Mouse (Mus musculus): ENCODE results near the gene Cryl1.

The Cryl1 gene

DNA sequence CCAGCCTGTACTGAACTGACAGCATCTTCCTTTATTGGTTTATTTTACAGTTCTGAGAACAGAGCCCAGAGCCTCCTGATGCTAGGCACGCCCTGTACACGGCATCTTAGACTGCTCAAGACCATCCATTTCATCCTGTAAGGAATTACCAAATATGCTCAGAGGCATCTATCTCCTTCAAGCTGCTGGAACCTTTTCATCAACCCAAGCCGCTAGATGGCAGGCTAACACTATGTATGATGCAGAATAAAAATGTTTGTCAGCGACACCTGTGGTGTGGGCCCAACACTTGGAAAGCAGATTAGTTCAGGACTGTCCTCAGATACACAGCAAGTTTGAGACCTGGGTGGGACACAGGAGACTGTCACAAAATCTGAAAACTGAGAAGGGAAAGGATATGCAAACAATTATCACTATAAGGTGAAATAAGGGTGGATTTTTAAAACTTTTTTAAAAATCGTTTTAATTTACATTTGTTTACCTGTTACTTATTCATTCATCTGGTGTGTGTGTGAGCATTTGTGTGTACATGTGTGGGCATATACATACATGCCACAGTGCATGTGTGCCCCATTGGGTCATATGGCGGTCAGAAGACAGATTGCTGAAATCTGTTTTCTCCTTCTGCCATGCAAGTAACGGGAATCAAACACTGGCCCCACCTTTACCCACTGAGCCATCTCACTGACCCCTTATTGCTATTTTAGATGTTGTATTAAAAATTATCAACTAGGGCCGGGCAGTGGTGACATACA is 25.8 kb downstream of the Cryl1 start:
- DNase-seq: peak; percentile 55 to 75

DNA sequence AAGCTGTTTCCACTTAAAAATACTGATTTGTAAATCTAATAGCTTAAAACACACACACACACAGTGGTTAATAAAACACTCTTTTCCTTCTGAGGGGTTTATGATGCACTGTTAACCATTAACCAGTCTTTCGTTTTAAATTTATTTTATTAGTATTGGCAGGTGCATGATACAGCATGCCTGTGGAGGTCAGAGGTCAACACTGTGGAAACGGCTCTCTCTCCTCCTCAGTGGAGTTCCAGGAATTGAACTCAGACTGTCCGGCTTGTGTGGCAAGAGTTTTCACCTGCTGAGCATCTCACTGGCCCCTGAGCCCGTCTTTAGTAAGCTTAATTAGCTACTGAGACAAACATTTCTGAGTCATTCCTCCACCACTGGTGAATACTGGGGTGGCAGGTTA is 31.0 kb downstream of the Cryl1 start:
- no peak for DNase-seq

DNA sequence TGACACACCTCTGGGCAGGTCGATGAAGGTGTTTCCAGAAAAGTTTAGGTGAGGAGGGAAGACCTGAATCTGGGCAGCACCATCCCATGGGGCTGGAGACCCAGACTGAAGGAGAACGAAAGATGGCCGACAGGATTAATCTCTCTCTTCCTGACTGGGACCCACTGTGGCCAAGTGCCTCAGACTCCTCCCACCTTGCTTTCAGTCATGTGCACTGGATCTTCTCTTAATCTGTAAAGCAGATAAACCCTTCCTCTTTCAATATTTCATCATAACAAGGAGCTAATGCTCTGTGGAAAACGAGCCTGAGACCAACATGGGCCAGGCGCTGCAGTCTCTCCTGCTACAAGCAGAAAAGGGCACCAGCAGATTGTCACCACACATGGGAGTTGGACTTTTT is 31.6 kb downstream of the Cryl1 start:
- DNase-seq: no peak

DNA sequence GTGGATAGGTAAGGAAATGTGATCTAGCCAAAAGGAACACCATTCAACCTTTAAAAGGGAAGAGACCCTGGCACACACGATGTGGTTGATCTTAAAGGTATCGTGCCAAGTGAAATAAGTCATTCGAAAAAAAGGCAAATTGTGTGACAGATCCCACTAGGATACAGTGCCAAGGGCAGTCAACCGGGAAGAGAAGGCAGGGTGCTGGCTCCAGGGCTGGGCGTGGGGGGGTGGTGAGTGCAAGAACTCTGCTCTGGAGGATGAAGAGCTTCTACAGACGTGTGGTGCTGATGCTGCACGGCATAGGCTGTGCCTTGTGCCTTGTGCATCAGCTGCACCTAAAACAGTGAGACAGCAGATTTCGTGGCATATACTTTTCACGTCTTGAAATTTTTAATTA is 33.0 kb downstream of the Cryl1 start:
- no peak for DNase-seq

DNA sequence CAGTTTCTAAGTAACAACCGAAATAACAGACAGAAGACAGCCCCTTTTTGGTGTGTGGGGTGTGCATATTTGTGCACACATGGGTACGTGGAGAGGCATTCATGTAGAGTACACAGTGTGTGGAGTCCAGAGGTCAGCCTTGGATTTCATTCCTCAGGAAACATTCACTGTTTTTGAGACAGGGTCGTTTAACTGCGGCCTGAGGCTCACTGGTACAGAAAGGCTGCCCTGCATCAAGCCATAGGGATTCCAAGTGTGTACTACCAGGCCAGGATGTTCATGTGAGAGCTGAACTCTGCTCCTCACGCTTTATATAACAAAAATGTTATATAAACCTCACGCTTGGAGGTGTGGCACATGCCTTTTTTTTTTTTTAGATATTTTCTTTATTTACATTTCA is 34.5 kb downstream of the Cryl1 start:
- DNase-seq: no peak

DNA sequence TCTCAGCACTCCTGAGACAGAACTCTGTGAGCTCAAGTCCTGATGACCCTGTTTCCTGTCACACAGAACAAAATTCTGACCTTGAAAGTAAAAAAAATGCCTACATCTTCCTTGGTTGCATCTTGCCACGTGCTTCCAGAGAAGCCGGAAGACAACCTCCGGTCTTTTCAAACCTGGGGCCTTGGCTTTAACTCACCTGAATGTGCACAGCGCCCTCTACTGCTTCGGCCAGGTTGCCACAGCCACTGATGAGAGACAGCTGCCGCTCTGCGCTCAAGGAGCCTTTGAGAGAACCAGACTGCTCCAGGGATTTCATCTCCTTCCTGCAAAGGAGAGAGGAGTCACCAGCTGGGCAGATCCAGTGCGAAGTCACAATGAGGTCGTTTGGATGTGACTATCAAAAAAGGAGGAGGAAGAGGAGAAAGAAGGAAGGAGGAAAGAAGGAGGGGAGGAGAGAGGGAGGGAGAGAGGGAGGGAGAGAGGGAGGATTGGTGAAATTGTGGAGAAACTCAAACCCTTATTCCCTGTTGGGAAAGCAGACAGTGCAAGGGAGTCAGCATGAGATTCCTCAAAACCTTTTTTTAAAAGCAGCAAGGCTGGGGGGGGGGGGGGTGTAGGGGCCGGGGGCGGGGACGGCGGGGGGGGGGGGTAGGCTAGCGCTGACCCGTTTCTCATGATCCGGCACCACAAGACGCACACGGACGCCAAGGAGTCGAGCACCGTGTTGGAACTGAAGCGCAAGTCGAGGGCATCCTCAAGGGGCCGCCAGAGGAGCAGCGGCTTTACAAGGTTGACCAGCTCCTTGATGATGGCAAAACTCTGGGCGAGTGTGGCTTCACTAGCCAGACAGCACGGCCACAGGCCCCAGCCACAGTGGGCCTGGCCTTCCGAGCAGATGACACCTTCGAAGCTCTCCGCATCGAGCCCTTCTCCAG is 35.3 kb downstream of the Cryl1 start:
- peak; percentile 59 to 73 for DNase-seq

DNA sequence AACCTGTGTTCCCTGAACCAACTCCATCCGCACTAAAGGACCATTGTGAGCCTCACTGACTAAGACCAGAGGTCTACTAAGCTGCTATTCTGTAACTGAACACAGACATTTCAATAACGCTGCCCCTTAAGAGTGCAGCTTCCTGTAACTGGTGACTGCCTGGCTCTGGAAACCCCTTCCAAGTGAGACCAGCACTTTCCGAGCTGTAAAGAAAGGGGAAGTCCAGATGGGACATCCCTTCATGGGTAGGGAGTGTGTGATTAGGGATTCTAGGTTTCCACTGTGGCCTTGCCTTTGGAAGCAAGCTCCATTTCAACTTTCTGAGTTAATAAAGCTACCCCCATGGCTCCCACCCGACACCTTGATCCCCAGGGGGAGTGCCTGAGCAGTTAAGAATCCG is 41.3 kb downstream of the Cryl1 start:
- no peak for DNase-seq

DNA sequence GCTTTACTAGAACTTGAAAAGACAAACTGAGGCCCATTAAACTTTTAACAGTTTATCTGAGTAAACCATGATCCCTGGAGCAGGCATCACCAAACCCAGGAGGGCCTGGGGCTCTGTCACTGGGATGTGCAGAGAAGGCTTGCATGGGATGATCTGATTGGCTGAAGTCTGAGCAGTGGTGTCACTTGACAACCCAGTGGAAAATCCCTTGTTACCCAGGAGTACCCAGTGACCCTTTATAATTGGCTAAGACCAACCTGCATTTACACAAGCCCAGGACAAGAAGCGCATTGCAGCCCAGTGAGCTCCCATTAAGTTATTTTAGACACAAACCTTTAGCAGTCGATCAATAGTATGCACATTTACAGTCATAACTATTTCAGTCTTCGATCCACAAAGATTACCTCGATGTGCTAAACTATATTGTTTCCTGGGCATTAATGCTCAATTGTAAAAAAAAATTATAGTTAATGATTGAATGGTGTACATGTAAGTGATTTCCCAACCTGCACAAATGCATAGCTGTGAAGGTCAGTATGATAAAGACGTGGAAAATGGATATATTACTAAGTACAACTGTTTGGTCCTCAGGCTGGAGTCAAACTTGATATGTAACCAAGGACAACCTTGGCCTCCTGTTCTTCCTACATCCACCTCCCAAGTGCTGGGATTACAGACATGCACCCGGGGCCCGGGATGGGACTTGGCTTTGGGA is 46.7 kb downstream of the Cryl1 start:
- DNase-seq: no peak

DNA sequence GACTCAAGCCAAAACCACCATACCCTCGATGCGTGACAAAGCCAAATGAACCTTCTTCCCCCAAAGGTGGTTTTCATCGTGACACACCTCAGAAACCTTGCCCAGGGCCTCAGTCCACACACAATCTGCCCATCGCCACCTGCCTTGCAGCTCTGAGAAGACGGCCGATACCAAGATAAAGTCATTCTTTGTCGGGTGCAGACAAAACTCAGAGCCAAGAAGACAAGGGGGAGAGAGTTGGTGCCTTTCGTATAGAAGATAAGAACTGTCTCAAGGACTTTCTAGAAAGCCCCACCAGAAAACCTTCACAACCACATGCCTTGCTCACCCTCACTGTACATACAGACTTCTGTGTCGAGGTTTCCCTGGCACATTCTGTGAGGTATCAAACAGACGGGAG is 48.4 kb downstream of the Cryl1 start:
- DNase-seq: no peak

DNA sequence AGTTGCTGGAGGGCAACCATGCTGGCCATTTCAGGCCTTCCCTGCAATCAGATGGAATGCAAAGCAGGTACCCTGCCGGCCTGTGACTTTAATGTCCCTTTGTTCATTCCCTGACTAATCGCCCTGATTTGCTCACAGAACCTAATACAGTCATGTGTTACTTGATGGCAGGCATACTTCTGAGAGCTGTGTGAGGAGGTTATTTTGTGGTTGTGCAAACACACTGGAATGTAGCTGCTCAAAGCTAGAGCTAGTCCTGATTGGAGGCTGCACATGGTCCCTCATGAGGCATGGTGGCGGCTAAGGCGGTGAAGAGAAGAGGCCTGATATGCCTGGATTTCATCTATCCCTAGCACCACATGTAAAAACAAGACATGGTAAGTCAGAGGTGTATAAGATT is 50.2 kb downstream of the Cryl1 start:
- DNase-seq: no peak

DNA sequence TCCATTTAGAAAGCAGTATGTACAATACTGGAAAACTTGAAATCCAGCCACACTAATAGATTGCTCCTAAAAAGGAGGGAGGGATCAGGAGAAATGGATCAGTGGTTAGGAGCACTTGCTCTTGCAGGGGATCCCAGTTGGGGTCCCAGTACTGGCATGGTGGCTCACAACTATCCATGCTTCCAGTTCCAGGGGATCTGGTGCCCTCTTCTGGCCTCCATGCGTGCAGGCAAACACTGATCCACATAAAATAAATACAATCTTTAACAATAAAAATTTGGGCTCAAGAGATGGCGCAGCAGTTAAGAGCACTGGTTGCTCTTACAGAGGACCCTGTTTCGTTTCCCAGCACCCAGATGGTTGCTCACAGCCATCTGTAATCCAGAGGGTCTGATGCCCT is 52.2 kb downstream of the Cryl1 start:
- DNase-seq: no peak

DNA sequence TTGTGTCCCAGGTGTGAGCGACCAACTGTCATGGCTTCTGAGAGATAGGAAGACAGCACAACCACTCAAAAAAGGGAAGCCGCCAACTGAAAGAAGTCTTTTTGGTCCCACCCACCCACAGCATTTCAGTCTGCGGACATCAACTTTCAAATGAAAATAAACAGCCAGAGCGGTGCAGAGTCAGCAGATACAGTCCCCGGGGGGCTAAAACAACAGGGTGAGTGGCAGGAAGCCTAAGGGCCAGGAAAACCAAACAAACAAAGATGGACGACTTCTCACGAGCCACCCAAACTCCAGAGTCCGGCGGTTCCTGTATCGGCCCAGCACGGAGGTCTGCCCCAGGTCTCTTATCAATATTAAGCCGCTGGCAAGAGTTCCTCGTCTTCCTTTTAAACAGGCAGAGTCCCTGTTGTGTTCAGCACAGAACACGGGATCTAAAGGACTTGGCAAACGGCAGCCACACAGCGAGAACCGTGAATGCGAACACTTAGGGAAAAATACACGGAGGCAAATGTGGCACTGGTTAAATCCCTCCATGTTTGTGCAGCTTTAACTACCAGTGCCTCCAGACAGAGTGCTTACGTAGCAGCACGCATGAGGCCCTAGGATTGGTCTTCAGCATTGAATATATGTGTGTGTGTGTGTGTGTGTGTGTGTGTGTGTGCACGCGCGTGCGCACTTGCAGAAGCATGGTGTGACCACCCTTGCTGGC is 53.4 kb downstream of the Cryl1 start:
- peak; percentile 6 to 19 for DNase-seq

DNA sequence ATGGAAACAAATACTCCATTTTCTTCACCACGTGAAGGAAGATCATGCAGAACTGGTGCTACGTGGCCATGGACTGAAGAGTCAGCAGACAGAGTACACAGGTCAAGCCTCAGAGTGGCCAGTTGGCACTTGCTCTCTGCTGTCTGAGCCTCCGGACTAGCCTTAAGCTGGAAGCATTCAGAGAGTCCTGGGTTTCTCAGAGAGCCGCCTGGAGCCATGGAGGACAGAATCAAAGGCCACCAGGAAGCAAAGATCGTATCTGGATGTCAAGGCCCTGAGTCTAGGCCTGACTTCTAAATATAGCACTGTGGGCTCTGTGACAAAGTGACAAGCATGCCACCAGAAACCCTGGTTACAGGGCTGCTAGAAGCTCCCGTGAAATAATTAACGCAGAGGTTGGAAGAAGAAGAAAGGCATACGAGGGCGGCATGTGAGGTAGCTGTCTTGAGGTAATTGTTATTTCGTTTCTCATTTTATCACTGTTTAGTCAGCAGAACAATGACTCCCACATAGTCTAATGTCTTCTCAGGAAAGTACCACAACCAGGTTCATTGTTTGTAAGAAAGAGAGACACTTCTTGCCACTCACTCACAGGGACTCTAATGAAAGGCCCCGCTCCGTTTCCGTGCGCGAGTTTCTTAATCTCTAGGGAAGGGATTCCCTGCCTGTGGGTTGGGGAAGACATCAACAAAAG is 55.1 kb downstream of the Cryl1 start:
- DNase-seq: no peak

DNA sequence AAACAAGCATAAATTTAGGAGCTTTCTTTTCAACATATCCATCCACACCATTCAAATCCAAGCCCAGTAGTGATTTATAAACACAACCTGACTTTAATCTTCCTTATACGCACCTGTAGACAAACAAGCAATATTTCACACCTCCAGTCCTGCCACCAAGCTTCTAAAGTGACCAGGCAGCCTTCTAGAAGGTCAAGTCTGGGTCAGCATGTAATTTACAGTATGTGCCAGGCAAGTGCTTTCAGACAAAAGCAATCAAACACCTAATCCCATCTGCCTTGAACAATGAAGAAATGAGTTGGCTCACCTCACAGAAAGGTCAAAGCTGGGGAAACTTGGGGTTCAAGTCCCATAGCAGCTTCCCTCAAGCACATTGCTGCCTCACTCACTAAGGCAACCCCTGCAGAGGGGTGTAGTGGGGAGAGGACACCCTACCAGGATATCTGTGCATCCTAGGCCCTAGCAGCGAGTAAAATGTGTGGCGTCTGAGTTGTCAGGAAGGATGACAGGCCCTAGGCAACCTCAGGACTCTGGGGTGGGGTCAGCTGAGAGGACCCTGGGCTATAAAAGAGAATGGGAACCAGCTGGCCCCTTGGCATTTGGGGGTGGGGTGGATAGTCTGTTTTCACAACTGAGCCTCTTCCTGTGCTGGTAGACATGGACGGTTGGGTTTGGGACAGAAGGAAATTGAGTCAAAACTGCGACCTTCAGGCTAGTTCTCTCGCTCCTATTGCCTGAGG is 55.8 kb downstream of the Cryl1 start:
- peak in 1 of 2 experiments; percentile 8 for DNase-seq

DNA sequence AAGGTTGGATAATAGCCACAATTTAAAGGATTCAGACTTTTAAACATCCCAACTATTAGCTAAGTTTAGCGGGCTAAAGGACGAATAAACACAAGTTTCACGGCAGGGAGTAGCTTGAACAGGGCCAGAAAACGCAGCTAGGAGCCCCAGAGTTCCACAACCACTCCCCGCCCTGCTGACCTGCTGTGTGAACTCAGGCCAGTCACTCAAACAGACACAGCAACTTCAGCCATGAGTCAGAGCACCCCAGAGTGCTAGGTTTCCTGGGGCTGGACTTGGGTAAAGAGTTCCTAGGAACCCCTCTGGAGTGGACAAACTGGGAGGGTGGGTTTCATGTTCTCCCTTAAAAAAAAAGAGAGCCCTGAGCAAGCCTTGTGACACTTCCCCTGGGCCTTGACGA is 59.7 kb downstream of the Cryl1 start:
- DNase-seq: peak in 1 of 2 experiments; percentile 35

DNA sequence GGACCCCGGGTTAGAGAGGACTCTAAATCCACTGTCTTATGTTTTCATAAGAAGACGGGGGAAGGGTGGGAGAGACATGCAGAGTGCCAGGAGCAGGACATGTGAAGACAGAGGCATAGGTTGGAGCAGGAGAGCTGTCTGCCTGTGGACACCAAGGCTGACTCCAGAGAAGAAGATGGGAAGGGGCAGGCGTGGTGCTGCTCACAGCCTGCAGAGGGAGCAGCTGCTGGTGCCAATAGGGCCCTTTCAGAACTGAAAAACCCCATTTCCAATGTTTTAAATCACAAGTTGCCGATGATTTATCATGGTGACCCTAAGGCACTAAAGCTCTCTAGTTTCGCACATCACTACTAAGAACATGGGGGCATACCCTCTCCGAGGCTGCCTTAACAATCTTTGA is 63.5 kb downstream of the Cryl1 start:
- no peak for DNase-seq

DNA sequence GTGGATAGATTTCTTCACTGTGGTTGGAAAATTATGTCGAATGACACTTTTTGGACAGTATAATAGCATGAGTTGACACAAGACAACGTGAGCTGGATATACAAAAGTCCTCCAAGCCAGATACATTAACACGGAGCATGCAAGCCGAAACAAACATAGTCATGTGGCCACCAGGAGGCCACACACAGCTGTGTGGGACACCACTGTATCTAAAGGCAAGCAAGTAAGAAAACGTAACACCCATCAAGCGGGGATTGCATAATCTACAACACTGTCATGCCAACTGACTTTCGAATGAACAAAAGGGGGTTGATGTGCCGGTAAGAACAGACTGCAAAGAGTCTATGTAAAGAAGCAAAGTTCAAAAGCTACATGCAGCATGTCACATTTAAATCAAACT is 65.8 kb downstream of the Cryl1 start:
- no peak for DNase-seq

DNA sequence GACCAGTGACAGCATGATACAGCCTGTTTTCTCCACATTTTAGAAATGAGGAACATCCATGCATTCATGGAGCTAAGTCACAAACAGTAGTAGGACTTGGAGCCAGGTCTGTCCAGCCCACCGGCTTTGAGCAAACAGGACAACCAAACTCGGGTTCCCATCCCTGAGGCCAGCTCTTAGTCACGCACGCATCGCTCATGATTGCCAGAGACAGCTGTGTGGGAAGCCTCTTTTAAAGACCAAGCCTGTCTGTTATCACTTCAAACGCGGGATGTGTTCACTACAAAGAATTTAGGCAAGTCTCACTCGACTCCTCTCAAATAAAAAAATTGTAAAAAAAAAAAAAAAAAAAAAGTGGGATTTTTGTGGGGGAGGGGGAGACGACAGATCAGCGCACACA is 67.2 kb downstream of the Cryl1 start:
- no peak for DNase-seq

DNA sequence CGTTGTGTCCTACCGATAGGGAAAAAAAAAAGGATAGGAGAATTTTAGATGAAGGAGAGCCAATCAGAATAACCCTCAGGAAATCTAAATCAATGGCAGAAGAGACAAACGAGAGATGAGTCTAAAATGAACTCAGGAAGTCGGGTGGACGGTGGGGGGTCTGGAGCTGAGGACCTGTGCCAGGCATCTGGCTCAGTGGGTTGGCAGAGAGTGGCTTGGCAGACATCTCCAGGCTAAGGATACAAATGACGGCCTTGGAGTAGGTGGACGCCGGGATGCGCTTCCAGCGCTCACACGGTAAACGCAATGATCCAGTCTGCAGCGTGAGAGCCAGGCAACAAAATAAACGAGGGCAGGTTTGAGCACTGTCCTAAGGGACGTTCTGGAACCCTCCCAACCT is 68.7 kb downstream of the Cryl1 start:
- DNase-seq: no peak

DNA sequence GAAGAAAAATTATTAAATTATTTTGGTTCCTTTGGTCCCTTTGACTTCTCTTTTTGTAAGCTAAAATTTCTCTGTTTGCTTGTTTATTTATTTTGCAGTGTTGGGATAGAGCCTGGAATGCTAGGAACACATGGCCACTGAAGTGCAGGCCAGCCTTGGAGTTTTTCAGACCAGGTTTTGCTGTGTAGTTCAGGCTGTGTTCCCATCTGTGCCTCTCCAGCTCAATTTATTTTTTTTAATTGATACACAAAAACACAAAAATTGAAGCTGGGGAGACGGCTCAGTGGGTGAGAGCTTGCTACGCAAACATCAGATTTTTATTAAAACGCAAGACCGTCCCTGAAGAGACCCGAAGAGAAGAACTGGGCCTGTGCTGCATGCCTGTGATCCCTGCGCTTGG is 71.6 kb downstream of the Cryl1 start:
- no peak for DNase-seq

DNA sequence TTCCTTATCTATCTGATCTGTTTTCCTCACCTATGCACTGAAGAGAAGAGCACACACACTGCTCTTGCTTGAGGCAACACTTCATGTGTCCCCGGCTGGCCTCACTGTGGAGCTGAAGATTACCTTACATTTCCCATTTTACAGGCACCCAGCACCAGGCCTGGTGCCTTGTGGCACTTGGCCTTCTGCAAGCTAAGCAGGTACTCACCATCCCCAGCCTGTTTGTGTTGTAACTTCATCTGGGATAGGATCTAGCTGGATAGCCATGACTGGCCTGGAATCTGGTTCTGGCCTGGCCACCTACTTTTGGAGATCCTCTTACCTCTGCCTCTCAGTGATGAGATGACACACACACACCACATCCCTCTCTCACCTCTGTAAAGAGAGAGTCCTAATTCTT is 79.5 kb downstream of the Cryl1 start:
- DNase-seq: no peak

Measured in lung, adult 18-20 months (tissue).